Mouse (Mus musculus) E14TG2a.4 (cell line): ENCODE measurements around the gene Atraid.
"Not testable (repeated sequence)": the region's sequence is repeated elsewhere in the genome, so short reads cannot be mapped to it uniquely, and the experiment has no call there.

ENCODE experiments used
- H3K27me3 ChIP-seq: 2 replicates; pipeline ENCODE4 v1.6.1; 2014; ENCODE audit warnings: low read length, control low read depth; ENCODE audit not compliant: insufficient read depth
- H3K36me3 ChIP-seq: 2 replicates; pipeline ENCODE4 v1.6.1; 2014; ENCODE audit warnings: low read length, control low read depth; ENCODE audit not compliant: insufficient read depth
- H3K4me1 ChIP-seq: replicated peaks from 2 replicates; pipeline ENCODE4 v1.6.1; 2014; ENCODE audit warnings: low read depth, low read length, control low read depth
- H3K4me3 ChIP-seq: replicated peaks from 2 replicates; pipeline ENCODE4 v1.5.1; 2014; ENCODE audit warnings: mild to moderate bottlenecking, low read length
- H3K9me3 ChIP-seq: 2 replicates; pipeline ENCODE4 v1.6.1; 2014; ENCODE audit warnings: low read length, control low read depth
- CTCF ChIP-seq: conservative IDR thresholded peaks from 2 replicates; pipeline ENCODE4 v1.5.1; 2014; ENCODE audit warnings: low read length
- NANOG ChIP-seq: IDR thresholded peaks from 2 replicates; pipeline ENCODE4 v1.6.1; 2014; ENCODE audit warnings: borderline replicate concordance, low read length, mixed read lengths
- POU5F1 ChIP-seq: IDR thresholded peaks from 2 replicates; pipeline ENCODE4 v1.6.1; 2014; ENCODE audit warnings: low read length, borderline replicate concordance

Atraid gene

GRCm38 (mm10) chr5:31022690-31023089, 25.4 kb upstream of the Atraid start:
- Histone ChIP-seq H3K9me3 (no peaks in the 10 kb centered on the region), H3K4me3 (no peak overlapping the region), H3K27me3 (no peaks in the 10 kb centered on the region), H3K36me3 (no peaks in the 10 kb centered on the region), H3K4me1 (peaks cover 25% of the 10 kb centered on the region)
- TF ChIP-seq NANOG, result no peak
- no peak for TF ChIP-seq CTCF
- TF ChIP-seq POU5F1, result no peak

- Histone ChIP-seq H3K36me3 (no peaks in the 10 kb centered on the region), H3K27me3 (no peaks in the 10 kb centered on the region), H3K4me3 (no peak overlapping the region), H3K4me1 (peaks cover 27% of the 10 kb centered on the region), H3K9me3 (no peaks in the 10 kb centered on the region)
- no peak for TF ChIP-seq NANOG
- TF ChIP-seq CTCF, result no peak
Observed at GRCm38 (mm10) chr5:31023254-31023653, 24.9 kb upstream of the Atraid start.

- no peak overlapping the region for H3K4me3 ChIP-seq
- H3K36me3 ChIP-seq, result no peaks in the 10 kb centered on the region
- H3K27me3 ChIP-seq, result no peaks in the 10 kb centered on the region
- no peaks in the 10 kb centered on the region for H3K9me3 ChIP-seq
- H3K4me1 ChIP-seq, result peaks cover 29% of the 10 kb centered on the region
- TF ChIP-seq POU5F1, result no peak
- no peak for TF ChIP-seq NANOG
- no peak for TF ChIP-seq CTCF
Observed at GRCm38 (mm10) chr5:31024641-31025040, 23.5 kb upstream of the Atraid start.

- TF ChIP-seq NANOG (no peak), CTCF (no peak), POU5F1 (no peak)
- H3K36me3 ChIP-seq, result peaks cover 1% of the 10 kb centered on the region; the same call in 1 of the 2 replicates
- no peaks in the 10 kb centered on the region for H3K27me3 ChIP-seq
- H3K4me1 ChIP-seq, result peaks cover 18% of the 10 kb centered on the region
- no peak overlapping the region for H3K4me3 ChIP-seq
- no peaks in the 10 kb centered on the region for H3K9me3 ChIP-seq
Observed at GRCm38 (mm10) chr5:31030926-31031325, 17.2 kb upstream of the Atraid start.

- Histone ChIP-seq H3K4me3 (no peak overlapping the region), H3K4me1 (peaks cover 18% of the 10 kb centered on the region), H3K36me3 (peaks cover 7% of the 10 kb centered on the region), H3K27me3 (no peaks in the 10 kb centered on the region), H3K9me3 (no peaks in the 10 kb centered on the region)
- TF ChIP-seq NANOG, result no peak
- no peak for TF ChIP-seq POU5F1
Observed at GRCm38 (mm10) chr5:31031508-31031907, 16.6 kb upstream of the Atraid start.

- Histone ChIP-seq H3K9me3 (no peaks in the 10 kb centered on the region), H3K4me3 (no peak overlapping the region), H3K27me3 (no peaks in the 10 kb centered on the region), H3K4me1 (peaks cover 8% of the 10 kb centered on the region), H3K36me3 (peaks cover 39% of the 10 kb centered on the region)
- TF ChIP-seq POU5F1, result no peak
- TF ChIP-seq NANOG, result no peak
- TF ChIP-seq CTCF, result no peak
Observed at GRCm38 (mm10) chr5:31034669-31035068, 13.4 kb upstream of the Atraid start.

- H3K4me1 ChIP-seq, H3K4me3 ChIP-seq, H3K9me3 ChIP-seq, H3K27me3 ChIP-seq: not testable (repeated sequence)
- peaks cover 58% of the 10 kb centered on the region for H3K36me3 ChIP-seq
Observed at GRCm38 (mm10) chr5:31036556-31036955, 11.6 kb upstream of the Atraid start.

- H3K4me3 ChIP-seq, result no peak overlapping the region
- H3K4me1 ChIP-seq, result no peaks in the 10 kb centered on the region
- peaks cover 75% of the 10 kb centered on the region for H3K36me3 ChIP-seq
- no peaks in the 10 kb centered on the region for H3K9me3 ChIP-seq
- TF ChIP-seq POU5F1 (no peak), NANOG (no peak), CTCF (no peak)
- no peaks in the 10 kb centered on the region for H3K27me3 ChIP-seq
Observed at GRCm38 (mm10) chr5:31038171-31038845, 9.8 kb upstream of the Atraid start.

- Histone ChIP-seq H3K36me3 (peaks cover 42% of the 10 kb centered on the region), H3K9me3 (no peaks in the 10 kb centered on the region), H3K4me3 (no peak overlapping the region), H3K27me3 (0 out of 2 replicates have a peak, but pooled peaks cover 2% of the 10 kb centered on the region), H3K4me1 (peaks cover 21% of the 10 kb centered on the region)
- TF ChIP-seq NANOG, result no peak
- no peak for TF ChIP-seq CTCF
- TF ChIP-seq POU5F1, result no peak
Observed at GRCm38 (mm10) chr5:31046416-31046815, 1.7 kb upstream of the Atraid start.

GRCm38 (mm10) chr5:31047074-31047473, 1.0 kb upstream of the Atraid start:
- Histone ChIP-seq H3K36me3 (peaks cover 42% of the 10 kb centered on the region), H3K4me1 (peaks cover 21% of the 10 kb centered on the region), H3K9me3 (no peaks in the 10 kb centered on the region), H3K27me3 (0 out of 2 replicates have a peak, but pooled peaks cover 2% of the 10 kb centered on the region), H3K4me3 (peak overlapping the region; percentile 93)
- TF ChIP-seq POU5F1 (no peak), NANOG (no peak), CTCF (no peak)
